Mouse (Mus musculus) lung, postnatal 14 days (tissue): Measurements from ENCODE around the gene Trmt2b.
"Not testable (repeated sequence)": the region's sequence is repeated elsewhere in the genome, so short reads cannot be mapped to it uniquely, and the experiment has no call there.

Source experiments
- DNase-seq: peaks from one replicate; pipeline ENCODE4 v3.0.0; 2021

Trmt2b gene

GRCm38 (mm10) chrX:134218161-134218560 lies 58.6 kb downstream of the Trmt2b start:
- no peak for DNase-seq

GRCm38 (mm10) chrX:134211151-134211642 lies 65.6 kb downstream of the Trmt2b start:
- no peak for DNase-seq

GRCm38 (mm10) chrX:134208491-134208890 lies 68.3 kb downstream of the Trmt2b start:
- DNase-seq = no peak

GRCm38 (mm10) chrX:134187201-134187600 lies 89.6 kb downstream of the Trmt2b start, which contains the start of gene Arl13a:
Gene Arl13a, plus strand, starts transcription at chrX:134187501.
- not testable (repeated sequence) for DNase-seq

GRCm38 (mm10) chrX:134174699-134175098 lies 102.1 kb downstream of the Trmt2b start:
- no peak for DNase-seq
